Mouse (Mus musculus) limb, embryonic 15.5 days (tissue): ENCODE data around the gene Foxm1. TPM values are rescaled to one million over a fixed set of nuclear protein-coding genes. Genes with fewer than 3 reads are reported as not detected.

Source experiments
- ATAC-seq: fragments of 200-750 bp; cut with Nextera tagmentation; 2 replicates; pipeline ENCODE4 v1.8.0; 2017; ENCODE audit warnings: low read depth, moderate TSS enrichment; ENCODE audit not compliant: insufficient number of reproducible peaks, low FRiP score, low TSS enrichment
- H3K27ac ChIP-seq: fragments of 300-500 bp; sonication (generic); 2 replicates; pipeline ENCODE4 v1.5.1; 2015; ENCODE audit warnings: moderate library complexity, mild to moderate bottlenecking, inconsistent platforms
- H3K27me3 ChIP-seq: fragments of 300-500 bp; sonication (generic); 2 replicates; pipeline ENCODE4 v1.6.1; 2015; ENCODE audit warnings: inconsistent platforms
- H3K36me3 ChIP-seq: fragments of 300-500 bp; sonication (generic); 2 replicates; pipeline ENCODE4 v1.6.1; 2015; ENCODE audit warnings: inconsistent platforms
- H3K4me1 ChIP-seq: fragments of 300-500 bp; sonication (generic); 2 replicates; pipeline ENCODE4 v1.6.1; 2015; ENCODE audit warnings: inconsistent platforms
- H3K4me2 ChIP-seq: fragments of 300-500 bp; sonication (generic); 2 replicates; pipeline ENCODE4 v1.6.1; 2015; ENCODE audit warnings: mild to moderate bottlenecking, inconsistent platforms
- H3K4me3 ChIP-seq: fragments of 300-500 bp; sonication (generic); 2 replicates; pipeline ENCODE4 v1.5.1; 2015; ENCODE audit warnings: mild to moderate bottlenecking, inconsistent platforms
- H3K9ac ChIP-seq: fragments of 300-500 bp; sonication (generic); 2 replicates; pipeline ENCODE4 v1.6.1; 2015; ENCODE audit warnings: inconsistent platforms
- H3K9me3 ChIP-seq: fragments of 300-500 bp; sonication (generic); 2 replicates; pipeline ENCODE4 v1.6.1; 2016; ENCODE audit warnings: inconsistent platforms
- WGBS: fragments of 180-500 bp; shearing (Covaris S2); methylation state at CpG from one replicate; pipeline ENCODE4 v1.1.7; 2015; 5-methylcytosine and 5-hydroxymethylcytosine counted together
- polyA plus RNA-seq: library from polyadenylated mRNA; unstranded; fragments of >200 nt; fragmentation: Nextera tagmentation; extraction: Ambion mirVana; gene quantifications from 2 replicates; pipeline ENCODE4 v1.2.1, GENCODE M21; 2015

Foxm1 gene
- polyA plus RNA-seq, 1 experiment from 2014 or later, result 26.7 TPM

GRCm38 (mm10) chr6:128408544-128409125 lies 45.9 kb downstream of the Foxm1 start:
- 83% methylated on average over 7 of the region's 7 CpGs for WGBS
- H3K36me3 ChIP-seq, result peaks cover 67% of the 10 kb centered on the region

GRCm38 (mm10) chr6:128410305-128410704 lies 47.5 kb downstream of the Foxm1 start:
- peaks cover 71% of the 10 kb centered on the region for H3K36me3 ChIP-seq
- no peak overlapping the region for H3K9ac ChIP-seq
- no peak for ATAC-seq
- no peaks in the 10 kb centered on the region for H3K27me3 ChIP-seq
- no peaks in the 10 kb centered on the region for H3K9me3 ChIP-seq
- 96% methylated on average over 13 of the region's 13 CpGs for WGBS
- H3K27ac ChIP-seq, result no peak overlapping the region
- no peak overlapping the region for H3K4me2 ChIP-seq
- H3K4me3 ChIP-seq, result no peak overlapping the region
- no peaks in the 10 kb centered on the region for H3K4me1 ChIP-seq

More at GRCm38 (mm10) chr6:128408544-128409125, 45.9 kb downstream of the Foxm1 start:
- Histone ChIP-seq H3K9me3 (no peaks in the 10 kb centered on the region), H3K4me1 (0 out of 2 replicates have a peak, but pooled peaks cover 5% of the 10 kb centered on the region), H3K27me3 (no peaks in the 10 kb centered on the region), H3K9ac (no peak overlapping the region), H3K27ac (no peak overlapping the region), H3K4me2 (no peak overlapping the region), H3K4me3 (no peak overlapping the region)
- no peak for ATAC-seq

- ATAC-seq, result no peak
- 20% methylated on average over 3 of the region's 3 CpGs for WGBS
- no peaks in the 10 kb centered on the region for H3K27me3 ChIP-seq
- peaks cover 72% of the 10 kb centered on the region for H3K36me3 ChIP-seq
- no peak overlapping the region for H3K4me2 ChIP-seq
- no peaks in the 10 kb centered on the region for H3K4me1 ChIP-seq
- H3K4me3 ChIP-seq, result no peak overlapping the region
- no peaks in the 10 kb centered on the region for H3K9me3 ChIP-seq
- H3K27ac ChIP-seq, result no peak overlapping the region
- H3K9ac ChIP-seq, result no peak overlapping the region
These were observed 48.3 kb downstream of the Foxm1 start for GRCm38 (mm10) chr6:128411115-128411514.

GRCm38 (mm10) chr6:128416169-128416568 lies 53.4 kb downstream of the Foxm1 start:
- Histone ChIP-seq H3K27ac (no peak overlapping the region), H3K4me3 (no peak overlapping the region), H3K9me3 (no peaks in the 10 kb centered on the region), H3K4me2 (no peak overlapping the region), H3K27me3 (no peaks in the 10 kb centered on the region), H3K9ac (no peak overlapping the region), H3K36me3 (peaks cover 44% of the 10 kb centered on the region), H3K4me1 (no peaks in the 10 kb centered on the region; the same call in 1 of the 2 replicates)
- ATAC-seq, result no peak
- WGBS, result 85% methylated on average over 5 of the region's 5 CpGs

GRCm38 (mm10) chr6:128418076-128418475 lies 55.3 kb downstream of the Foxm1 start:
- WGBS, result 86% methylated on average over 1 of the region's 1 CpGs
- ATAC-seq, result no peak
- H3K4me1 ChIP-seq, result no peaks in the 10 kb centered on the region; the same call in 1 of the 2 replicates
- H3K27me3 ChIP-seq, result no peaks in the 10 kb centered on the region
- H3K9me3 ChIP-seq, result no peaks in the 10 kb centered on the region
- no peak overlapping the region for H3K4me3 ChIP-seq
- no peak overlapping the region for H3K27ac ChIP-seq
- H3K9ac ChIP-seq, result no peak overlapping the region
- no peak overlapping the region for H3K4me2 ChIP-seq
- peaks cover 25% of the 10 kb centered on the region for H3K36me3 ChIP-seq

- Histone ChIP-seq H3K9ac (no peak overlapping the region), H3K27me3 (no peaks in the 10 kb centered on the region), H3K36me3 (peaks cover 12% of the 10 kb centered on the region; the same call in 1 of the 2 replicates), H3K27ac (0 out of 2 replicates have a peak overlapping the region, but pooled peaks have one; percentile 13), H3K4me2 (no peak overlapping the region), H3K9me3 (no peaks in the 10 kb centered on the region), H3K4me3 (no peak overlapping the region), H3K4me1 (peaks cover 6% of the 10 kb centered on the region; the same call in 1 of the 2 replicates)
- WGBS, result 93% methylated on average over 2 of the region's 2 CpGs
- no peak for ATAC-seq
These were observed 58.3 kb downstream of the Foxm1 start for GRCm38 (mm10) chr6:128421036-128421435.

GRCm38 (mm10) chr6:128421480-128421879 lies 58.7 kb downstream of the Foxm1 start:
- H3K9me3 ChIP-seq, result no peaks in the 10 kb centered on the region
- no peak overlapping the region for H3K9ac ChIP-seq
- H3K4me1 ChIP-seq, result peaks cover 6% of the 10 kb centered on the region; the same call in 1 of the 2 replicates
- no peaks in the 10 kb centered on the region for H3K27me3 ChIP-seq
- peaks cover 12% of the 10 kb centered on the region; the same call in 1 of the 2 replicates for H3K36me3 ChIP-seq
- WGBS, result 83% methylated on average over 3 of the region's 3 CpGs
- no peak overlapping the region for H3K4me2 ChIP-seq
- no peak overlapping the region for H3K4me3 ChIP-seq
- 0 out of 2 replicates have a peak overlapping the region, but pooled peaks have one; percentile 13 for H3K27ac ChIP-seq
- no peak for ATAC-seq

GRCm38 (mm10) chr6:128423496-128424268 lies 60.9 kb downstream of the Foxm1 start:
- Histone ChIP-seq H3K27ac (peak overlapping the region; percentile 99), H3K4me2 (peak overlapping the region; percentile 51), H3K4me3 (peak overlapping the region; percentile 64), H3K36me3 (peaks cover 16% of the 10 kb centered on the region), H3K4me1 (peaks cover 6% of the 10 kb centered on the region; the same call in 1 of the 2 replicates), H3K9ac (peak overlapping the region; percentile 81), H3K27me3 (no peaks in the 10 kb centered on the region), H3K9me3 (no peaks in the 10 kb centered on the region)
- ATAC-seq, result no peak
- 41% methylated on average over 16 of the region's 16 CpGs for WGBS

GRCm38 (mm10) chr6:128424269-128425019 lies 61.7 kb downstream of the Foxm1 start, which contains the start of gene Itfg2:
Itfg2 (minus strand) TSS chr6:128424931.
- Histone ChIP-seq H3K36me3 (peaks cover 24% of the 10 kb centered on the region), H3K4me3 (peak within 1 kb of the TSS; percentile 64), H3K9me3 (no peaks in the 10 kb centered on the region), H3K4me2 (peak within 1 kb of the TSS; percentile 51), H3K4me1 (peaks cover 6% of the 10 kb centered on the region; the same call in 1 of the 2 replicates), H3K27me3 (no peaks in the 10 kb centered on the region), H3K9ac (peak within 1 kb of the TSS; percentile 81), H3K27ac (peak within 1 kb of the TSS; percentile 99)
- ATAC-seq, result peak; percentile 95
- under 1% methylated on average over 42 of the region's 42 CpGs for WGBS

GRCm38 (mm10) chr6:128425046-128425445 lies 62.3 kb downstream of the Foxm1 start:
- Histone ChIP-seq H3K27me3 (no peaks in the 10 kb centered on the region), H3K27ac (peak overlapping the region; percentile 99), H3K9ac (peak overlapping the region; percentile 81; the same call in 1 of the 2 replicates), H3K9me3 (no peaks in the 10 kb centered on the region), H3K4me2 (peak overlapping the region; percentile 51), H3K4me1 (peaks cover 6% of the 10 kb centered on the region; the same call in 1 of the 2 replicates), H3K36me3 (peaks cover 28% of the 10 kb centered on the region), H3K4me3 (peak overlapping the region; percentile 64)
- no peak for ATAC-seq
- WGBS, result 19% methylated on average over 9 of the region's 9 CpGs
